ENCODE assay signal across 8 mouse cellular contexts in genomic region chr7:49633375-49633956, GRCm38 (mm10). TPM values are rescaled to one million over a fixed set of nuclear protein-coding genes. Genes with fewer than 3 reads are reported as not detected.
DNase-seq lines count a peak whose midpoint lies in the region; ATAC-seq and TF ChIP-seq lines count a peak whose summit lies in the region.

No protein-coding gene starts in this region.

- H3K9ac ChIP-seq in forebrain, embryonic 11.5 days (ENCODE audit: low read length): peak overlapping the region; percentile 30; the same call in 1 of the 2 replicates
- peak overlapping the region; percentile 24; the same call in 1 of the 2 replicates for H3K9ac ChIP-seq in intestine, embryonic 16.5 days (ENCODE audit: low read depth, low read length)

- H3K4me2 ChIP-seq in forebrain, embryonic 11.5 days (ENCODE audit: low read depth, low read length, severe bottlenecking): peak overlapping the region; percentile 42
- peak overlapping the region; percentile 75 for H3K4me2 ChIP-seq in intestine, embryonic 16.5 days (ENCODE audit: low read depth, low read length)

- DNase-seq in A20 (ENCODE audit: low read depth, low spot score): peak; percentile 94
- peak; percentile 75 for DNase-seq in forebrain, embryonic 11.5 days (ENCODE audit: low spot score)
- peak; percentile 23 to 26 for DNase-seq in spleen, adult 2 months (ENCODE audit: low read depth in 1 of 2, low spot score in 2 of 2)
- DNase-seq in cerebellum, postnatal 25 days: no peak
- DNase-seq in yolk sac, embryonic 10.5 days (ENCODE audit: low spot score): no peak

- H3K4me3 ChIP-seq in E14TG2a.4 (replicated peaks; ENCODE audit: low read length) (peak overlapping the region; percentile 50), macrophage (ENCODE audit: inconsistent target) (peak overlapping the region; percentile 12; the same call in 1 of the 2 replicates)
- H3K4me3 ChIP-seq in forebrain, embryonic 11.5 days (ENCODE audit: low read depth, low read length): peak overlapping the region; percentile 24
- H3K4me3 ChIP-seq in intestine, embryonic 16.5 days (ENCODE audit: low read length): peak overlapping the region; percentile 43
- H3K4me3 ChIP-seq in spleen, adult 2 months (ENCODE audit: extremely low read depth, insufficient read depth, insufficient read length): peak overlapping the region; percentile 67

- WGBS in forebrain, embryonic 11.5 days: 0% methylated on average over 33 of the region's 33 CpGs
- WGBS in intestine, embryonic 16.5 days: under 1% methylated on average over 33 of the region's 33 CpGs
- 1% methylated on average over 26 of the region's 33 CpGs for WGBS in macrophage (ENCODE audit: missing documents)
- under 1% methylated on average over 33 of the region's 33 CpGs for WGBS in spleen, adult 2 months

- TF ChIP-seq CTCF in E14TG2a.4 (conservative IDR thresholded peaks at IDR 0.05; ENCODE audit: low read length): no peak
- no peak for TF ChIP-seq CTCF in spleen, adult 2 months (IDR thresholded peaks at IDR 0.05; ENCODE audit: extremely low read depth, insufficient read depth, insufficient read length, insufficient replicate concordance)

- peaks cover 88% of the 10 kb centered on the region for H3K27me3 ChIP-seq in E14TG2a.4 (ENCODE audit: insufficient read depth, low read length)
- peaks cover 82% of the 10 kb centered on the region for H3K27me3 ChIP-seq in forebrain, embryonic 11.5 days (ENCODE audit: control insufficient read depth, insufficient read depth, low read length)
- peaks cover 62% of the 10 kb centered on the region for H3K27me3 ChIP-seq in intestine, embryonic 16.5 days (replicated peaks; ENCODE audit: control insufficient read depth, insufficient read depth, low read length)
- peaks cover 27% of the 10 kb centered on the region for H3K27me3 ChIP-seq in spleen, adult 2 months (ENCODE audit: control insufficient read depth, insufficient read depth, low read length)

- H3K4me1 ChIP-seq in E14TG2a.4 (replicated peaks; ENCODE audit: low read depth, low read length): peaks cover 60% of the 10 kb centered on the region
- H3K4me1 ChIP-seq in forebrain, embryonic 11.5 days (replicated peaks; ENCODE audit: control insufficient read depth, insufficient read depth, low read length): peaks cover 36% of the 10 kb centered on the region
- H3K4me1 ChIP-seq in intestine, embryonic 16.5 days (ENCODE audit: control insufficient read depth, insufficient read depth, low read length): peaks cover 21% of the 10 kb centered on the region
- H3K4me1 ChIP-seq in spleen, adult 2 months (ENCODE audit: control insufficient read depth, insufficient read depth, insufficient read length): peaks cover 14% of the 10 kb centered on the region

- no peaks in the 10 kb centered on the region for H3K79me2 ChIP-seq in macrophage (ENCODE audit: inconsistent target)

- no peak overlapping the region for H3K27ac ChIP-seq in forebrain, embryonic 11.5 days (ENCODE audit: low read depth, low read length)
- no peak overlapping the region for H3K27ac ChIP-seq in intestine, embryonic 16.5 days (ENCODE audit: low read length)
- H3K27ac ChIP-seq in macrophage: no peak overlapping the region
- H3K27ac ChIP-seq in spleen, adult 2 months (ENCODE audit: insufficient read depth, low read length): no peak overlapping the region

- ATAC-seq in forebrain, embryonic 11.5 days (replicated peaks; ENCODE audit: low FRiP score): no peak
- ATAC-seq in intestine, embryonic 16.5 days: peak; percentile 70

- no peak for TF ChIP-seq POLR2A in spleen, adult 2 months (IDR thresholded peaks at IDR 0.05; ENCODE audit: low read depth, low read length)

- H3K9me3 ChIP-seq in E14TG2a.4 (ENCODE audit: low read length): no peaks in the 10 kb centered on the region
- H3K9me3 ChIP-seq in forebrain, embryonic 11.5 days (ENCODE audit: control insufficient read depth, low read length): no peaks in the 10 kb centered on the region
- no peaks in the 10 kb centered on the region for H3K9me3 ChIP-seq in intestine, embryonic 16.5 days (ENCODE audit: control insufficient read depth, low read length)

- no peaks in the 10 kb centered on the region for H3K36me3 ChIP-seq in E14TG2a.4 (ENCODE audit: insufficient read depth, low read length)
- no peaks in the 10 kb centered on the region for H3K36me3 ChIP-seq in forebrain, embryonic 11.5 days (ENCODE audit: control insufficient read depth, insufficient read depth, low read length)
- H3K36me3 ChIP-seq in intestine, embryonic 16.5 days (ENCODE audit: control insufficient read depth, insufficient read depth, low read length): no peaks in the 10 kb centered on the region
- no peaks in the 10 kb centered on the region for H3K36me3 ChIP-seq in macrophage (ENCODE audit: inconsistent target)
- no peaks in the 10 kb centered on the region for H3K36me3 ChIP-seq in spleen, adult 2 months (ENCODE audit: control insufficient read depth, insufficient read depth, low read length)

RNA-seq across cellular contexts. Expression of gene Dbx1, which starts 3.2 kb away (rescaled TPM):
- polyA plus RNA-seq in forebrain, embryonic 11.5 days (2014; fragmentation: Nextera tagmentation; extraction: Ambion mirVana): 31.0 and 33.3 TPM in 2 replicates
- polyA plus RNA-seq in intestine, embryonic 16.5 days (2015; fragmentation: Nextera tagmentation; extraction: Ambion mirVana): 0.06 TPM in 1 of 2 replicates, not detected in the other
- not detected for total RNA-seq in macrophage (2018; cell fraction: chromatin; rRNA removed)
- total RNA-seq in macrophage (2018; cell fraction: cytosol; rRNA removed): not detected
- total RNA-seq in macrophage (2018; cell fraction: nucleus; rRNA removed): not detected
- not detected in 3 replicates for polyA plus RNA-seq in macrophage (2018)
- not detected in 2 replicates for polyA plus RNA-seq in spleen, adult 2 months (2012; rRNA removed)

Comparison
In these comparisons a context has a peak if more than half of its experiments do, and no peak if none do; other contexts are left out.
1. DNase-seq: peak in A20 (single experiment), forebrain, embryonic 11.5 days (single experiment) and spleen, adult 2 months (2 of 2); none in cerebellum, postnatal 25 days (0 of 2) and yolk sac, embryonic 10.5 days (single experiment).
2. H3K4me3 ChIP-seq: peak in every context shown above with its lines; median percentile 67 in spleen, adult 2 months; 50 in E14TG2a.4; 43 in intestine, embryonic 16.5 days; 24 in forebrain, embryonic 11.5 days; 12 in macrophage.
3. RNA of gene Dbx1, which starts 3.2 kb away (polyA plus RNA-seq): 31.0 to 33.3 TPM in forebrain, embryonic 11.5 days; 0.06 TPM in intestine, embryonic 16.5 days, not detected in macrophage and not detected in spleen, adult 2 months; every median in the first group is over 10 times any median in the second.